Mouse (Mus musculus) adipocyte (in vitro differentiated cells): ENCODE results near the gene Nup50.
"Not testable (repeated sequence)": the region's sequence is repeated elsewhere in the genome, so short reads cannot be mapped to it uniquely, and the experiment has no call there.

Experiments used
- DNase-seq: peaks from one replicate; pipeline ENCODE4 v3.0.0-alpha.2; 2016; ENCODE audit warnings: low spot score

Gene Nup50

GRCm38 (mm10) chr15:84922884-84923507 is at the start of gene Nup50:
Nup50 (plus strand) TSS chr15:84923411.
- peak; percentile 99 for DNase-seq

GRCm38 (mm10) chr15:84873867-84874266 is 49.3 kb upstream of the Nup50 start:
- DNase-seq = no peak

DNA sequence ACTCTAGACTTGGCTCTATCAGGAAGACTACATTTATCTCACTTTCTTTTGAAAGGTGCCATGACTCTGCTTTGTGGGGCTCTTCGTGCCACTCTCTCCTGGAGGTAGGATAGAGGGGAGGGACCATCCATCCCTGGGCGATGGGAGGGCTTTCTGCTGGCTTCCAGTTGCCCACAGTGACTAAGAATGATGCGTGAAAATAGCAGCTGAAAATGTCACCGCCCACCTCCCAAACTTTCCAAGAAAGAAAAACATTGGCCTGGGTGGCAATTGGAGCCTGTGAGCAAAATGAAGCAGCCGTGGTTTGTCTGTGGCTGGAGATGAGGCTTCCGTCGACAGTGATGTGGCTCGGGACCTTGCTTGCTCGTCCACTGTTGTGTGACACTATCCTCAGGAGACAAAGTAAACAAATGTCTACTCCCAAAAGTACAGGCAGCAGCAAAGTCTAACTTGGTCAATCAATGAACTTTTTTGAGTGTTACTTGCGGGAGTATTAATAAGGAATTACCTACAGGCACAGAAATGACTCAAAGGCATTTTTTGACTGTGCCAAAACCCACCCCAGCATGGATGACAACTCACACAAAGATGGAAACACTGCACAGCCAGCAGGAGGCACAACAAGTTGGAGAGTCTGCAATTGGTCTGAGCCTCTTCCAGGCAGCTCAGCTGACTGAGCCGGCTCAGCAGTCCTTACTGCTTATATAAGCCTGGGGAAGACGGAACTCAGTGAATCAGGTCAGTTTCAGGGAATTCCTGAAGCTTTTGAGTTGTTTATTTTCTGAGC is 46.0 kb upstream of the Nup50 start:
- DNase-seq = no peak

- DNase-seq = no peak
Measured at GRCm38 (mm10) chr15:84888066-84888465, 35.1 kb upstream of the Nup50 start.

DNA sequence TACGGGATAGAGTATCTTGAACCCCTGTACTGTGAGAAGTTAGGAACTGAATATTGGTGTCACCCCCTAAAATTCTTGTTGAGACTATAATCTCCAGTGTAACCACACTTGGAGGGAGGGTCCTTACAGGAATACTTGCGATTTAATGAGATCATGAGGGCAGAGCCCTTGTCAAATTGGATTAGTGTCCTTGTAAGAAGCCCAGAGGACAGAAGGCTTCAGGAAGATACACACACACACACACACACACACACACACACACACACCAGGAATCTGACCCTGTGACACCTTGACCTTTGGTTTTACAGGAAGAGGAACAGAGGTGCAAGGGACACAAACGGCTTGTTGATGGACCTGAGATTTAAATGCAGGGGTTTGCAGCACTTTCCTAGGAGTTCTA is 32.0 kb upstream of the Nup50 start:
- DNase-seq = no peak

GRCm38 (mm10) chr15:84891658-84892057 is 31.6 kb upstream of the Nup50 start:
- peak; percentile 84 for DNase-seq

DNA sequence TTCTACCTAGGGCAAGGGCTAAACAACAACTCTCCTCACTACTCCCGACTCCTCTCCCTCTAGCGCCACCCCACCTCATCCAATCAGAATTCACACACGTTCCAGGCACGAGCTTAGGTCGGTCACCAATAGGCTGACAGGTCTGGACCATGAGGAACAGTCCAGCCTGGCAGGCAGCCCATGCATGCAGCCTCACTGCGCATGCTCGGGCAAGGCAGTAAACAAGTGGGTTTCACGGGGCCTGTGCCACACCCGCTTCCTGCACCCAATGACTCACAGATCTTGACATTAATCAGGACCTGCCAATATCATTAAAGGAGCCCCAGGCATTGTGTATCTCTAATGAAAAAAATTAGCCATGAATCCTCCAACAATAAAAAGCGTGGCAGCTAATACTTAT is 27.0 kb upstream of the Nup50 start:
- not testable (repeated sequence) for DNase-seq

DNA sequence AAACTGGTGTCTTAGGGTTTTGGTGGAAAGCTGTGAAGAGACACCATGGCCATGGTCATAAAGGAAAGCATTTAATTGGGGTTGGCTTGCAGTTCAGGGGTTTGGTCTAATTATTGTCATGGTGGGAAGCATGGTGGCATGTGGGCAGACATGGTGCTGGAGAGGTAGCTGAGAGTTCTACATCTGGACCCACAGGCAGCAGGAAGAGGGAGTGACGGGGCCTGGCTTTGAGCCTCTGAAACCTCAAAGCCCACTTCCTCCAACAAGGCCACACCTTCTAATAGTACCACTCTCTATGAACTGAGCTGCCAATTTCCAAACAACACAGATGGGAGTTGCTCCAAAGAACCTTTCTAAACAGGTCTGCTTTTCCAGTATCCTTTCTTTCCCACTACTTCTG is 26.5 kb upstream of the Nup50 start:
- DNase-seq = no peak

DNA sequence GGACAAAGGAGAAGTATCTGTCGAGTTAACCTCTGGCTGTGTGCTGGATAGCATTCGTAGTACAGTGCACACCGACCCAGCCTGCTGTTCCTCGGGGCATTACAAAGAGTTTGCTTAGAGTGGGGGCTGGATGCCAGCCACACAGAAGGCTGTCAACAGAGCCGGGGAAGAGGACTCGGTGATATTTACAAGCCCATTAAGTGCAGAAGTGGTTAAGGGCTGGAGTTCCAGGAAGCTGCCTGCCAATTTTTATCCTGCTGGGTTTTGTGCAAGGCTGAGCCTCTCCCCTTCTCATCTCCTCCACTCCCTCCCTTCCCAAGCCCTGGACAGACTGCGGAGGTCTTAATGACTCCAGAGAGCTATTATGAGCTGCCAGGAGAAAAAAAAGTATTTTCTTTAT is 25.1 kb upstream of the Nup50 start:
- no peak for DNase-seq

DNA sequence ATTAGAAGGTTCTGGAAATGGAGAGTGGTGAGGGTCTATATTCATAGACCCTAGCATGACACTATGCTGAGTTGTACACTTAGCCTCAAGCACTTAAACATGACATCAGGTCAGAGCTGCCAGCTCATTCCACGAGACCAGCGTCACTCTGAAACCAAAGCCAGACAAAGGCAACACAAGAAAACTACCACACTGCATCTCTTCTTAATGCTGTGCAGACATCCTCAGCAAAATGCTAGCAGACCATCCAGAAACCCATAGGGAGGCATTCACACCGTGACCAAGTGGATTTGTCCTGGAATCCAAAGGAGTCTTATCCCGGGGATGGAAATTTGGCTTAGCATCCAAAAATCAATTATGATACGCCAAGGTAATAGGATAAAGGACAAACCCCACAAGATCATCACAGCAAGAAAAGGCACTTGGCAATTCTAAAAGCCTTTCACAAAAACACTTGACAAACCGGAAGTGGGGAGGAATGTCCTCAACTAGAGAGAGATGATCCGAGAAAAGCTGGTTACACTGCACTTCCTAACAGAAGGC is 19.3 kb upstream of the Nup50 start:
- no peak for DNase-seq

DNA sequence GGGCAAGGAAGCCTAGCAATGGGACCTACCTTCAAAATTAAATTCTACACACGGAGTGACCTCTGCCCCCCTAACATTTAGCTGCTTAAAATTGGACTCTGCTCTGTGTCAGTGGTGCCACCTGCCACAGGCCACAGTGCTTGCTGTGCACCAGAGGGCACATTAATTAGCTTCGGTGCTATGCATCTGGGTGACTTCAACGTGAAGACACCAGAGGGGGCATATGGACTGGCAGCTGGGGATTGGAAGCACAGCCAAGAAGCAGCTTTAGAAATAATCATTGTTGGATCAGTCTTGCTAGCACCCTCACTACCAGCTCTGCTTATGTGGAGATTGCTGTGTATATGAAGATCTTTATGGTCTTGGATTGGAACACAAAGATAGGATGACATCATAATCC is 10.0 kb upstream of the Nup50 start:
- DNase-seq = no peak

DNA sequence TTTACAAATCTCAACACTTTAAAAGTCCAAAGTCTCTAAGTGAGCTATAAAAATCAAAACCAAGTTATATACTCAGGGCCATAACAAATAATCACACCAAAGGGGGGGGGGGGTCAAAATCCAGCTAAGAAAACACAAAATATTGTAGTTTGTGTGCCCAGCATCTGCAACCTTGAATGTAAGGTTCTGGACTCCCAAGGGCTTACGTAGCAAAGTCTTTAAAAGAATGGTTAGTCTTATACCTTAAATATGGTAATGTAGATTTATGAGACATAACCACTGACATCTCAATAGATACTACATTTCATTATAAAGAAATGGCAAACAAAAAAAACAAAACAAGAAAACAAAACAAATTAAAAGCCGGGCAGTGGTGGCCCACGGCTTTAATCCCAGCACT is 3.3 kb upstream of the Nup50 start, which contains the start of gene Gm29666:
Gm29666 (minus strand) TSS at position 101 of the 400 bp plus-strand sequence.
- DNase-seq = no peak

DNA sequence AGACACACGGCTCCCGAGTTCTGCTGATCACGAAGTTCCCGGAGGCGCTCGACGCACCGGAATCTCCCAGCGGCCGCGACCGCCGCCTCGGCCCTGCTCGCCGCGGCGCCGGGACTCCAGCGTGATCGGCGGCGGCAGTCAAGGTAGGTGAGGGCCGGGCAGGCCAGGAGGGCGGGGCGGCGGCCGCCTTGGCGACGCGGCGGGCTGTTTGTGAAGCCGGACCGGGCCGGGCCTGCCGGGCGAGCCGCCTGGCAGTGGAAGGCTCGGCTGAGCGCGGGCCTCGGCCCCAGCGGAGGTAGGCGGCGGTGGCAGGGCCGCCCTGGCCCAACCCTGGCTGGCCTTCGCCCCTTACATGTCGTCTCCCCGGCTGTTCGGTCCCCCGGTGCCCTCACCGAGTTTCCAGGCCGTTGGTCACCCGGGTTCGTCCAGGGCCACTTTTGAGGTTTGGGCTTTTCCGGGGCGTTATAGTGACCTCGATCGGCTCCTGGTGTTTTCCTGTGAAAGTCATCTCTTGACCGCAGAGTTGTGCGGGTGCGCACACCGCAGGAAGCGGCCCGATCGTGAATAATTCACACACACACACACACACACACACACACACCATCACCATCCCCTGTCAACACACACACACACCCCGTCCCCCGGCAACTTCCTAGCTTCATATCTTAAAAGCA is 434 bp downstream of the Nup50 start:
- DNase-seq = peak; percentile 30

GRCm38 (mm10) chr15:84924781-84925315 is 1.6 kb downstream of the Nup50 start:
- DNase-seq = peak; percentile 66

GRCm38 (mm10) chr15:84925495-84926018 is 2.3 kb downstream of the Nup50 start:
- peak; percentile 30 for DNase-seq

- DNase-seq = no peak
Measured at GRCm38 (mm10) chr15:84932351-84932750, 9.1 kb downstream of the Nup50 start.

DNA sequence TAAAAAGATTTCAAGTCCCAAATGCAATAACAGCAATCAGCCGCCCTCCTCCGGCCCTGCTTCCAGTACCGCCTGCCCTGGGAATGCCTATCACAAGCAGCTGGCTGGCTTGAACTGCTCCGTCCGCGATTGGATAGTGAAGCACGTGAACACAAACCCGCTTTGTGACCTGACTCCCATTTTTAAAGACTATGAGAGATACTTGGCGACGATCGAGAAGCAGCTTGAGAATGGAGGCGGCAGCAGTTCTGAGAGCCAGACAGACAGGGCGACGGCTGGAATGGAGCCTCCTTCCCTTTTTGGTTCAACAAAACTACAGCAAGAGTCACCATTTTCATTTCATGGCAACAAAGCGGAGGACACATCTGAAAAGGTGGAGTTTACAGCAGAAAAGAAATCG is 11.7 kb downstream of the Nup50 start:
- DNase-seq = no peak

DNA sequence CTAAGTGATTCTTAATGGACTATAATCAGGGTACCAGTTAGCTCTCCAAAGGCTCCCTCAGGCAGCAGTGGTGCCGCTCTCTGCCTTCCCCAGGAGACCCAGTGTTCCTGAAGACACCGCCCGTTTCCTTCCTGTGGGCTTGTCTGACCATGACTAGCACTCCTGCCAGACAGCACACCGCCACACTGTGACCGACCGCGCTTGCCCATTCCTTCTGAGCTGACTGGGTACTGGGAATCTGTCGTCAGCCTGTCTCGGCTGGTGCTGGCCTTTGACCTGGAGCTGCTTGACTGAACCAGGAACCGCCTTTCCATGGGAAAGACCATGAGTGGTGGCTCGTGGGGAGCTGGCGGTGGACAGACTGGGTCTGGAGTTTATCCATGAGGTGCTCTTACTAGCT is 16.9 kb downstream of the Nup50 start:
- DNase-seq = no peak

GRCm38 (mm10) chr15:84942647-84943285 is 19.6 kb downstream of the Nup50 start:
- no peak for DNase-seq

DNA sequence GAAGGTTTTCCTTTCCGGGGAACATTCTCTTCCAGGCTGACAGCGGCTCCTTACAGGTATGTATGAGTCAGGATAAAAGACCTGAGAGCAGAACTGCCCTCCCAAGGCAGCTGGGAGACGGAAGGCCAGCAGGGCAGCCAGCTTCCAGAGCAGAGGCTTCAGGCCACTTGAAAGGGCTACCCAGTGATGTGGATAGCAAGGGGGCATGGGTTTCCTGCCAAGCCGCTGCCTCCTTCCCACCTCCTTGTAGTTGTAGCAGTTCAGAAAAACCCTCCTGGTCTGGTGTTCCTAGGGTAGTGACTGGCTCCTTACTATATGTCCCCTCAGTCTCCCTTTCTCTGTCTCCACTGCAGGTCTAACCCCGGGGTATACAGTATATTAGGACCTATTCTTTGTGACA is 21.1 kb downstream of the Nup50 start:
- DNase-seq = no peak

- DNase-seq = no peak
Measured at GRCm38 (mm10) chr15:84948990-84949389, 25.8 kb downstream of the Nup50 start.

DNA sequence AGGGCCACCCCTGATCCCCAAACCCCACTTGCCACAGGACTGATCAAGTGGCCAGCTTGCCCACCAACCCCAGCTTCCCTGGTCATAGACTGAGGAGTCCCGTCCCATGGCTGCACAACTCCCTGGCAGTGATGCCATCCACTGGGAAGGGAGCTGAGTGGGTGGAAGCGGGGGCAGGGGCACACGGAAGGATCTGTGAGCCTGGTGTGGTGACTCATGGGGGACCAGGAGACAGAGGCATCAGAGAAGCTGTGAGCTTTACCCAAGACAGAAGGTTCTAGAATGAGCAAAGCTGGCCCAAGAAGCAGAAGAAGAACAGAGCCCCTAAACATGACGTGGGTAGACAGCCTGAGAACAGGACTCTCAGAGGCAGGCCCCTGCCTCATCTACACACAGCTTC is 26.8 kb downstream of the Nup50 start:
- DNase-seq = no peak
